Mouse (Mus musculus): ENCODE measurements at regions not wholly inside any gene's neighbourhood (a gene's known extent, or its start where the extent isn't known, plus 50 kb on each side); places are given as distances from the start of the nearest gene placed in this dataset.

DNA sequence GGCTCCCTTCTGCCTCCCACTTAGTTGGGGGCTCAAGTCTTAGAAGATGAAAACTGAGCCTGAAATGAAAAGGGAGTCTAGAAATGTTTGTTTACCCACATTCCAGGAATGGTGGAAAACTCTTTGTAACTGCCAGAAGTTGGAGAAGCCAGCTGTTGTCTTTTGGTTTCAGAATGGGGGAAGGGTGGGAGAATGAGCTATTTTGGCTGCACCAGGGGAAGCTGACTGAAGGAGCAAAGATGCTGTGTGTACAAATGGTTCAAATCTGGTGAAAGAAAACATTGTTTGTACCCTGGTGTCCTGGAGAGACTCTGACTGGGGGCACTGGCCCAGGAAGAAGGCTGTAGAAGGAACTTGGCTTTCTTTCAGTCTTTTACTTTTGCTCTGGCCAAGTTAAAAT lies 291.1 kb downstream of the Vps13c start:
- TF ChIP-seq EP300 (IDR thresholded peaks at IDR 0.05; ENCODE audit: low read depth) (no peak), CTCF (IDR thresholded peaks at IDR 0.05; ENCODE audit: low read depth) (no peak)

All from liver, embryonic 14.5 days (tissue).